Mouse (Mus musculus): Measurements from ENCODE around the gene Myh15.
"Not testable (repeated sequence)": the region's sequence is repeated elsewhere in the genome, so short reads cannot be mapped to it uniquely, and the experiment has no call there.

Myh15 gene

DNA sequence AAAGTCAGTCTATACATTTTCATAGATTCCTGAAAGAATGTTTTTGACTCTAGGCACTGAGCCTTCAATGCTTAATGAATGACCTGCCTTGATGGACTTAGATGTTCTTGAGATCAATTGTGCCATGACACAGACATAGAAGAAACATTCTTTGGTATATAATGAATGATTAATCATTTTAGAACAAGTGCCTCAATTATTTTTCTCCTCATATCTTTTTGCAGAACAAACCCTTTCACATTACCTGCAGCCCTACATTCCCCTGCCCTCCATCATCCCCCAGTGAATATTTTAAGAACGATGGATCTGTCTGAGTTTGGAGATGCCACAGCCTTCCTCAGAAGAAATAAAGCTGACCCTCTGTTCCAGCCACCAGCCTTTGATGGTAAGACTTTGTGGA, at the start of gene Myh15:
TSS of gene Myh15 (plus strand) at position 301 of the 400 bp plus-strand sequence.
- no peak for DNase-seq (ENCODE audit: low read depth)

DNA sequence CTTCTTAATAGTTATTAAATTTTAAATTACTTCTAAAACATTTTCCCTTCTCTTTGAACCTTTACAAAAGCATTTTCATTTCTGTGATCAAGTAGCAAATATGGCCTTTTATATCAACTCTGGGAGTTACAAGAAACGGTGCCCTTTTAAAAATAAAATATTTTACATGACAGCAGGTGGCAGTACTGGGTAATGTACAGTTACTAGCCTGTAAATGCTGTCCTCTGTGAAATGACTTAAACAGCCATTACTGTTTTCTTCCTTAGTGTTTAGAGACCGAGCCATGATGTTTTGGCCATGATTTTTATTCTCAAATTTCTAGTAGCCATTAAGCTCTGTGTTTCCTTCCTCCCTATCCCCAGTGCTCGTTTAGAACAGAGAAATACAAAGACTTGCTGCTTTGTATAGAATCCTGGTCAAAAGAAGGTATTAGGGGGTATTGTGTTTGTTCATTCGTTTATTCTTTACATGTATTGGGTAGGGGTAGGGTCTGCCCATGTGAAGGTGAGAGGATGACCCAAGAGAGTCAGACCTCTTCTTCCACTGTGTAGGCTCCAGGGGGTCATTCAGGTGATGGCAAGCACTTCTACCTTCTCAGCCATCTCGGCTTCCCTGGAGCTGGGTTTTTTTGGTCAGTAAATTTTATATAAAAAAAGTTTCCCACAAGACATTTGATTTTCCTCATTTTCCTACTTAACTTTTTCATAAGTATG, 40.5 kb upstream of the Myh15 start:
- peak; percentile 40 for DNase-seq (ENCODE audit: low read depth)

DNA sequence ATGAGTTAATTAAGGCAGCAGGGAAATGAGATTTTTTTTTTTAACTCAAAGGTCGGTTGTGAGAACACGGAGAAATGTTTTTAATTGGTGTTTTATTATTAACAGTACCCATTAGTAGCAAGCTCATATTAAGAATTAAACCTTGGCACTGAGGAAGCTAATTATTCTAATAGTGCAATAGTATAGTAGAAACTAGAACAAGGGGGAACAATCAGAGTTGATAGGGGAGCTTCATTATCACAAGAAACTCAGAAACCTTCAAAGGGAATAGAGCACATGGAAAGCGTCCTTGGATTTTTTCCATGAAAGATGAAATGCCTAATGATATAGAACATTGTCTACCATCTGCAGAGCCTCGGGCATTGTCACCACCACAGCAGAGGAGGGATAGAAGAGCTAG, 21.4 kb upstream of the Myh15 start:
- no peak for DNase-seq (ENCODE audit: low read depth)

- no peak for DNase-seq (ENCODE audit: low read depth)
Observed at GRCm38 (mm10) chr16:49037771-49038170, 19.5 kb upstream of the Myh15 start.

- DNase-seq (ENCODE audit: low read depth): no peak
Observed at GRCm38 (mm10) chr16:49040554-49041221, 16.6 kb upstream of the Myh15 start.

DNA sequence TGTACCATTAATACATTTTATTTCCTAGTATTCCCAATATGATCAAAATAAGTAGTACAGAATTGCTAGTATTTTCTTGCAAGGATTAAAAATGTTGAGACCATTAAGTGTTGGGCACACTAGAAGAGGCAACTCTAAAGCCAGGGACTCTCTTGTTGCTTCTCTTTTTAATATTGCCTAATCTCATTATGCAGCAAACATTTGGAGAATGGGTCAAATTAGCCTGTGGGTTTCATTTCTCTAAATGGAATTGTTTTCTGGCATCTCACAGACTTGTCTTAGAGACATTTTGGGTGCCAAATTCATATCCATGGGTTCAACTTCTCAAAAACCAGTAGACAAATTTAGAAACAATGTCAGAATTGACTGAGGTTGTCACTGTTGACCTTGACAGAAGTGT, 8.1 kb upstream of the Myh15 start:
- no peak for DNase-seq (ENCODE audit: low read depth)

DNA sequence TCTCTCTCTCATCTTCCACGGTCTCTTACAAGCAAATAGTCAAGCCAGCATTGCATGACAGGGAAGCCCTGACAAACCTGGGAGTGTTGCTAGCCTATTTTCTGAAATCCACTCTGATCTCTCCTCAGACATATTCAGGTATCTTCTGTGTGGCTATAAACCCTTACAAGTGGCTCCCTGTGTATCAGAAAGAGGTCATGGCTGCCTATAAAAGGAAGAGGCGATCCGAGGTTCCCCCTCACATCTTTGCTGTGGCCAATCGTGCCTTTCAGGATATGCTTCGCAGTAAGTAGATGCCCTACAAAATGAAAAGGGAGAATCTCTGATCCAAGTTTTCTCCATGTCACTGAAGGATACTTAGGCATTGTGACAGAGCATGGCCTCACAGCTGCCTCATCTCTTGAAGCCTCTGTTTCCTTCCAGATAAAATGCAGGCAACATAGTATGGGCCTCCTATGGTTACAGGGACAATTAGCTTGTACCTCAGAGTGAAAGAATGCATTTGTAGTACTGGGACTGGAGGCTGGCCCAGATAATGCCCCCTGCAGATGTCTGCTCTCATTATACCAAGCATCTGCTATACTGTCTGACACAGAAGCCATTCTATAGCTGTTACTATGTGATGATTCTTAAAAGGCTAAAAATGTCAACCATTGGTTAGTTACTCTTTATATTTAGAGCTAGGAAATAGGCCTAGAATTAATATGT, 12.1 kb downstream of the Myh15 start:
- DNase-seq (ENCODE audit: low read depth): no peak

DNA sequence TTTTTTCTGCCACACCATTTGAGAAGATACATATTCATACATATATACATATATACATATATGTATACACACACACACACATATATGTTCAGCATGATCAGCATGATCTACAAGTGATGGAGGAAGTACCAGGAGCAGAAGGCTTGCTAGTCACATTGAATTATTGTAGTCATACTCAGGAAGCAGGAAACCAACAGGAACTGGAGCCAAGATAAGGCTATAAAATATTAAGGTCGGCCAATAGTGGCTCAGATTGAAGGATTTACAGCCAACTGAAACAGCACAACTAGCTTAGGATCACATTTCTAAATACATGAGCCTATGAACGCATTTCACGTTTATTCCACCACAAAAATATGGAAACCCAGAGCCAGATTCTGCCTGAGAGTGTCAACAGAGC, 14.0 kb downstream of the Myh15 start:
- no peak for DNase-seq (ENCODE audit: low read depth)

- no peak for DNase-seq (ENCODE audit: low read depth)
Observed at GRCm38 (mm10) chr16:49128015-49128414, 70.7 kb downstream of the Myh15 start.

DNA sequence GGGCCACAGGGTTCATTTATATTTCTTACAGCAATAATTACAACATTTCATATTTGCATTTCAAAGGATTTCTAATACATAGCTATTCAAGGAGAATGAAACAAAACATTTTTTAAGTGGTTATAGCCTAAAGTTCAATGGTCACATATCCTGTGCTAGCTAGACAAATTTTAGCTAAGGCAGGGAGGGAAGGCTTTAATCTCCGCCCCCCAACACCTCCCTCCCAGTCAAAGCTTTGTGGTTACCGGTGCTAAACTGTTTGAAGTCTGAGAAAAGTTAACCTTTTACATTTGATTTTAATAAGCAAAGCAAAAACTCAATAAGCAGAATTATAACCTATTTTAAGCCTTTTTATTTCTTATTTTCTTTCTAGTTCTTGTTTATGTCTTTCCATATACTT, 98.9 kb downstream of the Myh15 start:
- peak; percentile 31 for DNase-seq (ENCODE audit: low read depth)

GRCm38 (mm10) chr16:49164349-49165137, 107.3 kb downstream of the Myh15 start:
- DNase-seq (ENCODE audit: low read depth): peak; percentile 68

GRCm38 (mm10) chr16:49165728-49166127, 108.4 kb downstream of the Myh15 start:
- no peak for DNase-seq (ENCODE audit: low read depth)

GRCm38 (mm10) chr16:49167325-49167724, 110.0 kb downstream of the Myh15 start:
- no peak for DNase-seq (ENCODE audit: low read depth)

DNA sequence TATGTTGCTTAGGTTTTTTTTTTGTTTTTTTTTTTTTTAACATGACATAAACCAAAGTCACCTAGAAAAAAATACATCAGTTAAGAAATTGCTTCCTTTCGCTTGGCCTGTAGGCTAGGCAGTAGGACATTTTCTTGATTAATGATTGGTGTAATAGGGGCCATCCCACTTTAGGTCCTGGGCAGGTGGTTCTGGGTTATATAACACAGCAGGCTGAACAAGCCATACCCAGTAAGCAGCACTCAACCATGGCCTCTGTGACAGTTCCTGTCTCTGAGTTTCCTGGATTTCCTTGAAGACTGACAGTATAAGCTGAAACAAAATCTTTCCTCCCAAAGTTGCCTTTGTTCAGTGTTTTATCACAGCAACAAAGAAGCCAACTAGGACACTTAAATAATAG, 117.8 kb downstream of the Myh15 start:
- no peak for DNase-seq (ENCODE audit: low read depth)

- no peak for DNase-seq (ENCODE audit: low read depth)
Observed at GRCm38 (mm10) chr16:49175729-49176395, 118.6 kb downstream of the Myh15 start.

GRCm38 (mm10) chr16:49193521-49193920, 136.2 kb downstream of the Myh15 start:
- no peak for DNase-seq (ENCODE audit: low read depth)

- DNase-seq (ENCODE audit: low read depth): no peak
Observed at GRCm38 (mm10) chr16:49193986-49194385, 136.7 kb downstream of the Myh15 start.

GRCm38 (mm10) chr16:49196290-49196689, 139.0 kb downstream of the Myh15 start:
- DNase-seq (ENCODE audit: low read depth): no peak

DNA sequence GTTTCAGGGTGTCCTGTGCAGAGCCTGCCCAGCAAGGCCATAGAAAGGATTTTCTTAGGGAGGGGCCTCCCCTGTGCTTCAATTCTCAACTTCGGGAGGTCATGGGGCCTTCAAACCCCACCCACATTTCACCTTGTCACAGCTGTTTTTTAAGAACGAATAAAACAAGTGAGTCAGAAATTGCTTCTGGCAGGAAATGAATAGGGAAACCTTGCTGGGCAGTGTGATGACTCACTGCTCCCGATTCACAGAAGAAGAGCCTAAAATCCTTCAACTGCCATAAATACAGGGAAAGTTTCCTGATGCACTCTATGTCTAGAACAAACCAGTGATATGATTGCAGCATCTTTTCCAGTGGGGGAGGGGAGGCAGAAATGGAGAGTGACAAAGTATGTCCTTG, 140.7 kb downstream of the Myh15 start:
- DNase-seq (ENCODE audit: low read depth): no peak

- DNase-seq (ENCODE audit: low read depth): no peak
Observed at GRCm38 (mm10) chr16:49223733-49224132, 166.4 kb downstream of the Myh15 start.

DNA sequence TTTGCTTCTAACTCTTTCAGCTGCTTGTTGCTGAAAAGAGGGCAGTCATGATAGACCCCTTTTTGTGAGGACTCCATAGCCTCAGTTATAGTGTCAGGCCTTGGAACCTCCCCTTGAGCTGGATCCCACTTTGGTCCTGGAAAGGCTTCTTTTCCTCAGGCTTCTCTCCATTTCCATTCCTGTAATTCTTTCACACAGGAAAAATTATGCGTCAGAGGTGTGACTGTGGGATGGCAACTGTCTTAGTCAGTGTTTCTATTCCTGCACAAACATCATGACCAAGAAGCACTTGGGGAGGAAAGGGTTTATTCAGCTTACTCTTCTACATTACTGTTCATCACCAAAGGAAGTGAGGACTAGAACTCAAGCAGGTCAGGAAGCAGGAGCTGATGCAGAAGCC, 186.2 kb downstream of the Myh15 start:
- DNase-seq (ENCODE audit: low read depth): not testable (repeated sequence)
